8 mouse cellular contexts compared by ENCODE assay signal in the genomic region with DNA sequence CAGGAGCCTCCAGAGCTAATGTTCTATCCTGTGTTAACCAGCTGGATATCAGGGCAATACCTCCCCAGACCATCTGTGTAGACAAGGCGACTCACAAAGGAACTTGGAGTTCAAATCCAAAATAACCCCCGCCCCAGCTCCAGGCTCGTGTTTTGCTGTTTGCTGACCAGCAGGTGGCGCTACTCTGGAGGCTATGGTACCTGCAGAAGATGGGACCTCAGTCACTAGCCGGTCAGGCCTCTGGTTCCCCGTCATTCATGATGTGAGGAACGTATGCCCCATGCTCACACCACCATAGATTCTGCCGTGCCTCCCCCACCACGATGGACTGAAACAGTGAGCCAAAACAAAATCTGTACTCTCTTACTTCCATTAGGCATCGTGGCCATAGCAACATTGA. TPM values are rescaled to one million over a fixed set of nuclear protein-coding genes. Genes with fewer than 3 reads are reported as not detected.
DNase-seq lines count a peak whose midpoint lies in the region; ATAC-seq and TF ChIP-seq lines count a peak whose summit lies in the region.

No protein-coding gene starts in this region.

- H3K4me1 ChIP-seq in hindbrain, embryonic 10.5 days (replicated peaks), result peaks cover 22% of the 10 kb centered on the region
- H3K4me1 ChIP-seq in hindbrain, embryonic 13.5 days (replicated peaks), result peaks cover 12% of the 10 kb centered on the region
- no peaks in the 10 kb centered on the region for H3K4me1 ChIP-seq in ES-Bruce4 (ENCODE audit: control insufficient read depth, insufficient read depth, low read length)

- no peak for TF ChIP-seq EP300 in ES-Bruce4 (IDR thresholded peaks at IDR 0.05; ENCODE audit: insufficient read depth, low read depth, low read length)

- 40% methylated on average over 10 of the region's 10 CpGs for WGBS in hindbrain, embryonic 10.5 days
- 40% methylated on average over 10 of the region's 10 CpGs for WGBS in hindbrain, embryonic 13.5 days

- no peak overlapping the region for H3K27ac ChIP-seq in hindbrain, embryonic 10.5 days
- H3K27ac ChIP-seq in hindbrain, embryonic 13.5 days, result no peak overlapping the region
- no peak overlapping the region for H3K27ac ChIP-seq in ES-Bruce4 (ENCODE audit: insufficient read depth, low read length)

- no peak for TF ChIP-seq POLR2A in ES-Bruce4 (IDR thresholded peaks at IDR 0.05; ENCODE audit: insufficient read depth, low read length)

- no peak overlapping the region for H3K4me2 ChIP-seq in hindbrain, embryonic 13.5 days

- peaks cover 9% of the 10 kb centered on the region for H3K9me3 ChIP-seq in hindbrain, embryonic 10.5 days
- 0 out of 2 replicates have a peak, but pooled peaks cover 7% of the 10 kb centered on the region for H3K9me3 ChIP-seq in hindbrain, embryonic 13.5 days
- no peaks in the 10 kb centered on the region for H3K9me3 ChIP-seq in ES-Bruce4 (replicated peaks; ENCODE audit: control insufficient read depth, insufficient read depth, low read length, poor library complexity, severe bottlenecking)

- H3K9ac ChIP-seq in hindbrain, embryonic 13.5 days, result no peak overlapping the region
- no peak overlapping the region for H3K9ac ChIP-seq in ES-Bruce4 (ENCODE audit: low read depth, poor library complexity, severe bottlenecking)

- no peaks in the 10 kb centered on the region for H3K36me3 ChIP-seq in hindbrain, embryonic 10.5 days
- no peaks in the 10 kb centered on the region for H3K36me3 ChIP-seq in hindbrain, embryonic 13.5 days
- no peaks in the 10 kb centered on the region for H3K36me3 ChIP-seq in ES-Bruce4 (ENCODE audit: control insufficient read depth, insufficient read depth, low read length, poor library complexity, severe bottlenecking)

- no peak for ATAC-seq in hindbrain, embryonic 13.5 days (ENCODE audit: low FRiP score)

- TF ChIP-seq CTCF in ES-Bruce4 (IDR thresholded peaks at IDR 0.05; ENCODE audit: low read depth, low read length), result peak; percentile 95

- no peaks in the 10 kb centered on the region for H3K27me3 ChIP-seq in hindbrain, embryonic 10.5 days (ENCODE audit: insufficient read depth, poor library complexity, severe bottlenecking)
- H3K27me3 ChIP-seq in hindbrain, embryonic 13.5 days, result no peaks in the 10 kb centered on the region
- H3K27me3 ChIP-seq in ES-Bruce4 (ENCODE audit: control insufficient read depth, insufficient read depth, low read length, poor library complexity, severe bottlenecking), result no peaks in the 10 kb centered on the region

- no peak overlapping the region for H3K4me3 ChIP-seq in hindbrain, embryonic 10.5 days
- H3K4me3 ChIP-seq in hindbrain, embryonic 13.5 days, result no peak overlapping the region
- peak overlapping the region; percentile 29 for H3K4me3 ChIP-seq in ES-Bruce4 (ENCODE audit: low read depth, low read length)

- peak; percentile 23 for DNase-seq in hindbrain, embryonic 10.5 days (ENCODE audit: low spot score)
- DNase-seq in brain, adult 2 months (ENCODE audit: low read depth, low spot score), result peak; percentile 24
- DNase-seq in mesoderm, embryonic 11.5 days (ENCODE audit: low read depth, low spot score), result peak; percentile 30
- no peak for DNase-seq in layer of hippocampus, adult 11-12 months (ENCODE audit: low spot score)
- no peak for DNase-seq in layer of hippocampus, adult 18-20 months (ENCODE audit: low spot score in 2 of 2)
- no peak for DNase-seq in frontal cortex, postnatal 25 days (ENCODE audit: low spot score in 2 of 2)

RNA-seq across cellular contexts. Expression of gene Chst8, which starts 37.1 kb away (rescaled TPM):
- polyA plus RNA-seq in hindbrain, embryonic 10.5 days (2016; fragmentation: Nextera tagmentation; extraction: Ambion mirVana), result 12.2 and 17.5 TPM in 2 replicates
- 18.0 and 18.3 TPM in 2 replicates for polyA plus RNA-seq in hindbrain, embryonic 13.5 days (2015; fragmentation: Nextera tagmentation; extraction: Ambion mirVana)
- 4.8 and 5.4 TPM in 2 replicates for polyA plus RNA-seq in ES-Bruce4 (2011; ENCODE audit: insufficient read depth, insufficient read length, low read depth, missing spikeins)
- total RNA-seq in layer of hippocampus, adult 18-20 months (2021), result 10 to 100 TPM; 27.6 to 44.7 TPM

Comparison
In these comparisons a context has a peak if more than half of its experiments do, and no peak if none do; other contexts are left out.
1. DNase-seq: peak in hindbrain, embryonic 10.5 days (single experiment), brain, adult 2 months (single experiment) and mesoderm, embryonic 11.5 days (single experiment); none in layer of hippocampus, adult 11-12 months (single experiment), layer of hippocampus, adult 18-20 months (0 of 2) and frontal cortex, postnatal 25 days (0 of 2).